Mouse (Mus musculus) lung, embryonic 15.5 days (tissue): ENCODE results near the gene H2afy. TPM values are rescaled to one million over a fixed set of nuclear protein-coding genes. Genes with fewer than 3 reads are reported as not detected.

Experiments used
- ATAC-seq: fragments of 200-750 bp; cut with Nextera tagmentation; 2 replicates; pipeline ENCODE4 v1.8.0; 2017; ENCODE audit warnings: moderate number of reproducible peaks, borderline replicate concordance; ENCODE audit not compliant: low FRiP score, low TSS enrichment; ENCODE audit errors: extremely low read depth
- H3K27ac ChIP-seq: fragments of 300-500 bp; sonication (generic); 2 replicates; pipeline ENCODE4 v1.5.1; 2015; ENCODE audit warnings: moderate library complexity, mild to moderate bottlenecking, inconsistent platforms
- H3K27me3 ChIP-seq: fragments of 300-500 bp; sonication (generic); 2 replicates; pipeline ENCODE4 v1.6.1; 2015; ENCODE audit warnings: inconsistent platforms
- H3K36me3 ChIP-seq: fragments of 300-500 bp; sonication (generic); 2 replicates; pipeline ENCODE4 v1.6.1; 2015; ENCODE audit warnings: inconsistent platforms
- H3K4me1 ChIP-seq: fragments of 300-500 bp; sonication (generic); 2 replicates; pipeline ENCODE4 v1.6.1; 2015; ENCODE audit warnings: inconsistent platforms
- H3K4me2 ChIP-seq: fragments of 300-500 bp; sonication (generic); 2 replicates; pipeline ENCODE4 v1.6.1; 2015; ENCODE audit warnings: inconsistent platforms, mild to moderate bottlenecking, moderate library complexity
- H3K4me3 ChIP-seq: fragments of 300-500 bp; sonication (generic); 2 replicates; pipeline ENCODE4 v1.5.1; 2015; ENCODE audit warnings: mild to moderate bottlenecking, inconsistent platforms
- H3K9ac ChIP-seq: fragments of 300-500 bp; sonication (generic); 2 replicates; pipeline ENCODE4 v1.6.1; 2015; ENCODE audit warnings: inconsistent platforms
- H3K9me3 ChIP-seq: fragments of 300-500 bp; sonication (generic); 2 replicates; pipeline ENCODE4 v1.6.1; 2016; ENCODE audit warnings: inconsistent platforms
- WGBS: fragments of 180-500 bp; shearing (Covaris S2); methylation state at CpG from one replicate; pipeline ENCODE4 v1.1.7; 2015; 5-methylcytosine and 5-hydroxymethylcytosine counted together
- polyA plus RNA-seq: library from polyadenylated mRNA; unstranded; fragments of >200 nt; fragmentation: Nextera tagmentation; extraction: Ambion mirVana; gene quantifications from 2 replicates; pipeline ENCODE4 v1.2.1, GENCODE M21; 2015

H2afy gene
- polyA plus RNA-seq, 1 experiment from 2014 or later: 317 TPM

- Histone ChIP-seq H3K27me3 (no peaks in the 10 kb centered on the region), H3K4me2 (no peak overlapping the region), H3K4me1 (peaks cover 75% of the 10 kb centered on the region), H3K27ac (peak overlapping the region; percentile 53), H3K9ac (no peak overlapping the region), H3K9me3 (no peaks in the 10 kb centered on the region), H3K36me3 (peaks cover 12% of the 10 kb centered on the region; the same call in 1 of the 2 replicates), H3K4me3 (no peak overlapping the region)
- ATAC-seq: no peak
- 58% methylated on average over 17 of the region's 17 CpGs for WGBS
Observed at GRCm38 (mm10) chr13:56108849-56109519, 27.2 kb downstream of the H2afy start.

GRCm38 (mm10) chr13:56104971-56105391, 31.2 kb downstream of the H2afy start:
- no peaks in the 10 kb centered on the region for H3K9me3 ChIP-seq
- peaks cover 54% of the 10 kb centered on the region for H3K4me1 ChIP-seq
- 61% methylated on average over 6 of the region's 6 CpGs for WGBS
- ATAC-seq: no peak
- no peaks in the 10 kb centered on the region for H3K27me3 ChIP-seq
- H3K27ac ChIP-seq: no peak overlapping the region
- H3K4me3 ChIP-seq: no peak overlapping the region
- no peak overlapping the region for H3K9ac ChIP-seq
- H3K36me3 ChIP-seq: peaks cover 23% of the 10 kb centered on the region; the same call in 1 of the 2 replicates
- H3K4me2 ChIP-seq: no peak overlapping the region

- H3K9me3 ChIP-seq: no peaks in the 10 kb centered on the region
- H3K27me3 ChIP-seq: no peaks in the 10 kb centered on the region
- H3K4me1 ChIP-seq: peaks cover 45% of the 10 kb centered on the region
- H3K4me2 ChIP-seq: no peak overlapping the region
- H3K9ac ChIP-seq: no peak overlapping the region
- ATAC-seq: no peak
- H3K4me3 ChIP-seq: no peak overlapping the region
- WGBS: 90% methylated on average over 26 of the region's 26 CpGs
- H3K36me3 ChIP-seq: peaks cover 23% of the 10 kb centered on the region; the same call in 1 of the 2 replicates
- H3K27ac ChIP-seq: 0 out of 2 replicates have a peak overlapping the region, but pooled peaks have one; percentile 74
Observed at GRCm38 (mm10) chr13:56103796-56104746, 32.1 kb downstream of the H2afy start.

- H3K9me3 ChIP-seq: no peaks in the 10 kb centered on the region
- peak; percentile 95 for ATAC-seq
- H3K4me3 ChIP-seq: no peak overlapping the region
- peaks cover 31% of the 10 kb centered on the region for H3K4me1 ChIP-seq
- H3K36me3 ChIP-seq: peaks cover 28% of the 10 kb centered on the region; the same call in 1 of the 2 replicates
- no peak overlapping the region for H3K4me2 ChIP-seq
- no peak overlapping the region for H3K9ac ChIP-seq
- H3K27me3 ChIP-seq: no peaks in the 10 kb centered on the region
- H3K27ac ChIP-seq: peak overlapping the region; percentile 74
- 36% methylated on average over 9 of the region's 9 CpGs for WGBS
Observed at GRCm38 (mm10) chr13:56102160-56102559, 34.0 kb downstream of the H2afy start.

GRCm38 (mm10) chr13:56095601-56096195, 40.5 kb downstream of the H2afy start:
- ATAC-seq: no peak
- Histone ChIP-seq H3K9me3 (no peaks in the 10 kb centered on the region), H3K36me3 (peaks cover 33% of the 10 kb centered on the region), H3K27me3 (no peaks in the 10 kb centered on the region), H3K4me2 (no peak overlapping the region), H3K4me3 (no peak overlapping the region), H3K9ac (no peak overlapping the region), H3K4me1 (0 out of 2 replicates have a peak, but pooled peaks cover 11% of the 10 kb centered on the region), H3K27ac (no peak overlapping the region)
- 82% methylated on average over 18 of the region's 18 CpGs for WGBS

- no peaks in the 10 kb centered on the region for H3K27me3 ChIP-seq
- no peaks in the 10 kb centered on the region for H3K9me3 ChIP-seq
- 0 out of 2 replicates have a peak, but pooled peaks cover 11% of the 10 kb centered on the region for H3K4me1 ChIP-seq
- no peak overlapping the region for H3K27ac ChIP-seq
- no peak overlapping the region for H3K4me3 ChIP-seq
- H3K4me2 ChIP-seq: no peak overlapping the region
- no peak overlapping the region for H3K9ac ChIP-seq
- ATAC-seq: no peak
- H3K36me3 ChIP-seq: peaks cover 43% of the 10 kb centered on the region
- WGBS: 80% methylated on average over 8 of the region's 8 CpGs
Observed at GRCm38 (mm10) chr13:56094544-56094943, 41.6 kb downstream of the H2afy start.

GRCm38 (mm10) chr13:56093680-56094079, 42.5 kb downstream of the H2afy start:
- 79% methylated on average over 3 of the region's 3 CpGs for WGBS
- 0 out of 2 replicates have a peak, but pooled peaks cover 11% of the 10 kb centered on the region for H3K4me1 ChIP-seq
- no peaks in the 10 kb centered on the region for H3K9me3 ChIP-seq
- H3K27ac ChIP-seq: no peak overlapping the region
- no peaks in the 10 kb centered on the region for H3K27me3 ChIP-seq
- peaks cover 48% of the 10 kb centered on the region for H3K36me3 ChIP-seq
- ATAC-seq: no peak
- H3K9ac ChIP-seq: no peak overlapping the region
- no peak overlapping the region for H3K4me3 ChIP-seq
- H3K4me2 ChIP-seq: no peak overlapping the region

- Histone ChIP-seq H3K4me1 (0 out of 2 replicates have a peak, but pooled peaks cover 11% of the 10 kb centered on the region), H3K4me3 (no peak overlapping the region), H3K27me3 (no peaks in the 10 kb centered on the region), H3K9ac (no peak overlapping the region), H3K4me2 (no peak overlapping the region), H3K27ac (no peak overlapping the region), H3K9me3 (no peaks in the 10 kb centered on the region), H3K36me3 (peaks cover 49% of the 10 kb centered on the region)
- 68% methylated on average over 5 of the region's 5 CpGs for WGBS
- ATAC-seq: peak; percentile 43; the same call in 1 of the 2 replicates
Observed at GRCm38 (mm10) chr13:56092606-56093005, 43.6 kb downstream of the H2afy start.

- no peak for ATAC-seq
Observed at GRCm38 (mm10) chr13:56090597-56090996, 45.6 kb downstream of the H2afy start.

GRCm38 (mm10) chr13:56088602-56089001, 47.6 kb downstream of the H2afy start:
- ATAC-seq: no peak
- H3K9ac ChIP-seq: no peak overlapping the region
- no peak overlapping the region for H3K4me2 ChIP-seq
- H3K36me3 ChIP-seq: peaks cover 45% of the 10 kb centered on the region
- H3K4me3 ChIP-seq: no peak overlapping the region
- 0 out of 2 replicates have a peak, but pooled peaks cover 7% of the 10 kb centered on the region for H3K4me1 ChIP-seq
- WGBS: 78% methylated on average over 13 of the region's 13 CpGs
- H3K9me3 ChIP-seq: no peaks in the 10 kb centered on the region
- no peaks in the 10 kb centered on the region for H3K27me3 ChIP-seq
- no peak overlapping the region for H3K27ac ChIP-seq

More at GRCm38 (mm10) chr13:56090597-56090996, 45.6 kb downstream of the H2afy start:
- no peak overlapping the region for H3K9ac ChIP-seq
- 0 out of 2 replicates have a peak, but pooled peaks cover 11% of the 10 kb centered on the region for H3K4me1 ChIP-seq
- no peak overlapping the region for H3K4me3 ChIP-seq
- H3K36me3 ChIP-seq: peaks cover 50% of the 10 kb centered on the region
- no peak overlapping the region for H3K27ac ChIP-seq
- H3K9me3 ChIP-seq: no peaks in the 10 kb centered on the region
- no peak overlapping the region for H3K4me2 ChIP-seq
- no peaks in the 10 kb centered on the region for H3K27me3 ChIP-seq
- WGBS: 81% methylated on average over 2 of the region's 2 CpGs

- no peak overlapping the region for H3K9ac ChIP-seq
- no peaks in the 10 kb centered on the region for H3K9me3 ChIP-seq
- H3K4me2 ChIP-seq: no peak overlapping the region
- H3K4me1 ChIP-seq: 0 out of 2 replicates have a peak, but pooled peaks cover 4% of the 10 kb centered on the region
- no peak for ATAC-seq
- 55% methylated on average over 19 of the region's 19 CpGs for WGBS
- no peak overlapping the region for H3K4me3 ChIP-seq
- H3K27ac ChIP-seq: no peak overlapping the region
- H3K36me3 ChIP-seq: peaks cover 46% of the 10 kb centered on the region
- H3K27me3 ChIP-seq: no peaks in the 10 kb centered on the region
Observed at GRCm38 (mm10) chr13:56087936-56088335, 48.2 kb downstream of the H2afy start.
